Mouse (Mus musculus) heart, embryonic 16.5 days (tissue): ENCODE measurements around the gene Gm26661. TPM values are rescaled to one million over a fixed set of nuclear protein-coding genes. Genes with fewer than 3 reads are reported as not detected.
A peak's percentile ranks its signal among the peaks of the same experiment; 100 is the strongest.

Experiments
- ATAC-seq: fragments of 200-750 bp; cut with Nextera tagmentation; replicated peaks from 2 replicates; pipeline ENCODE4 v1.8.0; 2017; ENCODE audit warnings: moderate number of reproducible peaks; ENCODE audit not compliant: insufficient read depth, low FRiP score; ENCODE audit errors: extremely low read depth
- H3K27ac ChIP-seq: fragments of 300-500 bp; sonication (generic); 2 replicates; pipeline ENCODE4 v1.5.1; 2014; ENCODE audit warnings: mild to moderate bottlenecking, low read length, control low read depth, moderate library complexity
- H3K27me3 ChIP-seq: fragments of 300-500 bp; sonication (generic); 2 replicates; pipeline ENCODE4 v1.6.1; 2014; ENCODE audit warnings: low read length, mixed read lengths; ENCODE audit not compliant: control insufficient read depth, insufficient read depth
- H3K36me3 ChIP-seq: fragments of 300-500 bp; sonication (generic); 2 replicates; pipeline ENCODE4 v1.6.1; 2014; ENCODE audit not compliant: control insufficient read depth, insufficient read depth
- H3K4me1 ChIP-seq: fragments of 300-500 bp; sonication (generic); 2 replicates; pipeline ENCODE4 v1.6.1; 2014; ENCODE audit warnings: low read length, mixed read lengths; ENCODE audit not compliant: control insufficient read depth, insufficient read depth
- H3K4me2 ChIP-seq: fragments of 300-500 bp; sonication (generic); 2 replicates; pipeline ENCODE4 v1.6.1; 2014; ENCODE audit warnings: low read depth, mild to moderate bottlenecking, control low read depth, low read length
- H3K4me3 ChIP-seq: fragments of 300-500 bp; sonication (generic); 2 replicates; pipeline ENCODE4 v1.5.1; 2014; ENCODE audit warnings: mild to moderate bottlenecking, control low read depth, low read length
- H3K9ac ChIP-seq: fragments of 300-500 bp; sonication (generic); 2 replicates; pipeline ENCODE4 v1.6.1; 2014; ENCODE audit warnings: low read length, control low read depth
- H3K9me3 ChIP-seq: fragments of 300-500 bp; sonication (generic); replicated peaks from 2 replicates; pipeline ENCODE4 v1.6.1; 2016; ENCODE audit warnings: low read length; ENCODE audit not compliant: control insufficient read depth
- WGBS: fragments of 180-500 bp; shearing (Covaris S2); extraction: QIAGEN DNeasy Blood & Tissue Kit; methylation state at CpG from one replicate; pipeline ENCODE4 v1.1.7; 2014; 5-methylcytosine and 5-hydroxymethylcytosine counted together
- polyA plus RNA-seq: library from polyadenylated mRNA; unstranded; fragments of >200 nt; fragmentation: Nextera tagmentation; extraction: Ambion mirVana; gene quantifications from 2 replicates; pipeline ENCODE4 v1.2.1, GENCODE M21; 2015

Gm26661 gene
- not detected in 2 replicates for polyA plus RNA-seq

- H3K4me3 ChIP-seq, result peak within 1 kb of the TSS; percentile 51
- peak; percentile 64 for ATAC-seq
- no peaks in the 10 kb centered on the region for H3K9me3 ChIP-seq
- WGBS, result 2% methylated on average over 30 of the region's 30 CpGs
- H3K9ac ChIP-seq, result peak within 1 kb of the TSS; percentile 3; the same call in 1 of the 2 replicates
- peaks cover 8% of the 10 kb centered on the region; the same call in 1 of the 2 replicates for H3K4me1 ChIP-seq
- no peak within 1 kb of the TSS for H3K27ac ChIP-seq
- peak within 1 kb of the TSS; percentile 85 for H3K4me2 ChIP-seq
- H3K27me3 ChIP-seq, result no peaks in the 10 kb centered on the region; the same call in 1 of the 2 replicates
- H3K36me3 ChIP-seq, result no peaks in the 10 kb centered on the region
Observed at GRCm38 (mm10) chr14:7791532-7792159, at the start of gene Gm26661. Gm26661 (plus strand) TSS chr14:7791587.

- Histone ChIP-seq H3K4me3 (peak overlapping the region; percentile 18), H3K27ac (no peak overlapping the region), H3K27me3 (no peaks in the 10 kb centered on the region), H3K4me1 (no peaks in the 10 kb centered on the region), H3K4me2 (peak overlapping the region; percentile 52), H3K9me3 (no peaks in the 10 kb centered on the region), H3K36me3 (no peaks in the 10 kb centered on the region), H3K9ac (peak overlapping the region; percentile 26; the same call in 1 of the 2 replicates)
- ATAC-seq, result peak; percentile 23; the same call in 1 of the 2 replicates
- WGBS, result 26% methylated on average over 11 of the region's 11 CpGs
Observed at GRCm38 (mm10) chr14:7748944-7749763, 42.2 kb upstream of the Gm26661 start.

DNA sequence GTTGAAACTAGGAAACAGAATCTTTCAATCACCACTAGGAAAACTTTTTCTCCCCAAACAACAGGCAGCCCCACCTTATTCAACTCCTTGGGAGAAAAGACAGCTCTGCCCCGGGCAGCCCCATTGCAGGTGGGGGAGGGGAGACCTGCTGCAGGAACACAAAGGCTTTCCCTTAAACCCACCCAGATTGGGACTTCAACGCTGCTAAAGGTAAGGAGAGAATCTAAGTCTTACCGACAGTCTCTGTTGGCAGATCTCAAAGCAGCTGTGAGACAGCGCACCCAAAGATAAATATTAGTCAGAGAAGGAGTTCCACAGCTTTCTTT lies 41.7 kb upstream of the Gm26661 start:
- H3K4me1 ChIP-seq, result no peaks in the 10 kb centered on the region
- H3K9me3 ChIP-seq, result no peaks in the 10 kb centered on the region
- no peaks in the 10 kb centered on the region for H3K36me3 ChIP-seq
- no peaks in the 10 kb centered on the region for H3K27me3 ChIP-seq
- 18% methylated on average over 4 of the region's 4 CpGs for WGBS
- no peak overlapping the region for H3K27ac ChIP-seq
- H3K4me2 ChIP-seq, result peak overlapping the region; percentile 52
- peak overlapping the region; percentile 26; the same call in 1 of the 2 replicates for H3K9ac ChIP-seq
- 0 out of 2 replicates have a peak, but pooled peaks have one; percentile 37 for ATAC-seq
- H3K4me3 ChIP-seq, result peak overlapping the region; percentile 18

- no peak overlapping the region for H3K27ac ChIP-seq
- H3K9ac ChIP-seq, result no peak overlapping the region
- peak; percentile 84 for ATAC-seq
- H3K9me3 ChIP-seq, result no peaks in the 10 kb centered on the region
- 12% methylated on average over 9 of the region's 9 CpGs for WGBS
- H3K27me3 ChIP-seq, result no peaks in the 10 kb centered on the region
- no peak overlapping the region for H3K4me3 ChIP-seq
- no peak overlapping the region for H3K4me2 ChIP-seq
- H3K4me1 ChIP-seq, result no peaks in the 10 kb centered on the region
- no peaks in the 10 kb centered on the region for H3K36me3 ChIP-seq
Observed at GRCm38 (mm10) chr14:7765569-7766314, 25.6 kb upstream of the Gm26661 start.

GRCm38 (mm10) chr14:7773714-7774389 lies 17.5 kb upstream of the Gm26661 start:
- Histone ChIP-seq H3K36me3 (no peaks in the 10 kb centered on the region), H3K9ac (peak overlapping the region; percentile 64), H3K4me2 (peak overlapping the region; percentile 70), H3K4me3 (peak overlapping the region; percentile 60), H3K4me1 (0 out of 2 replicates have a peak, but pooled peaks cover 3% of the 10 kb centered on the region), H3K9me3 (no peaks in the 10 kb centered on the region), H3K27ac (peak overlapping the region; percentile 59), H3K27me3 (no peaks in the 10 kb centered on the region)
- 20% methylated on average over 24 of the region's 24 CpGs for WGBS
- ATAC-seq, result peak; percentile 75

DNA sequence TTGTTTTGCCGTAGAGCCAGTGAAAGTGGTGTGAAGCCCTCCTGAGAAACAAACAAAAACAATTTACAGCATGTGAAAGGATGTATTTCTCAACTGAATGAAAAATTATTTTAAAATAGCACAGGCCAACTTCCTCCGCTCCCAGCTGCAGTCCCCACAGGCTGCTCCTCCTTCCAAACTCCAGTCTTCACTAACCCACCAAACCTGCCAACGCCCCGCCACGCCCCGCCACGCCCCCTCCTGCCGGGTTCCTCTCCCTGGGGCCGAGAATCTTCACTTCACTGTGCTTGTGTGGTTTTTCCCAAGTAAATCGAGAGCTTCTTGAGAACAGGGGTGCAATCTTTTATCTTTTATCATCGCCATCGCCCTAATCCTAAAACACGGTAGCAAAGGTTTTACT lies 5.3 kb upstream of the Gm26661 start:
- Histone ChIP-seq H3K9me3 (no peaks in the 10 kb centered on the region), H3K27ac (no peak overlapping the region), H3K9ac (no peak overlapping the region), H3K4me3 (no peak overlapping the region), H3K4me1 (no peaks in the 10 kb centered on the region), H3K27me3 (no peaks in the 10 kb centered on the region), H3K36me3 (no peaks in the 10 kb centered on the region), H3K4me2 (no peak overlapping the region)
- 36% methylated on average over 13 of the region's 13 CpGs for WGBS
- ATAC-seq, result no peak

GRCm38 (mm10) chr14:7789266-7790030 lies 1.9 kb upstream of the Gm26661 start:
- Histone ChIP-seq H3K9ac (no peak overlapping the region), H3K4me2 (no peak overlapping the region), H3K27ac (no peak overlapping the region), H3K27me3 (no peaks in the 10 kb centered on the region; the same call in 1 of the 2 replicates), H3K36me3 (no peaks in the 10 kb centered on the region), H3K9me3 (no peaks in the 10 kb centered on the region), H3K4me3 (no peak overlapping the region), H3K4me1 (peaks cover 8% of the 10 kb centered on the region; the same call in 1 of the 2 replicates)
- WGBS, result 80% methylated on average over 7 of the region's 7 CpGs
- ATAC-seq, result no peak

DNA sequence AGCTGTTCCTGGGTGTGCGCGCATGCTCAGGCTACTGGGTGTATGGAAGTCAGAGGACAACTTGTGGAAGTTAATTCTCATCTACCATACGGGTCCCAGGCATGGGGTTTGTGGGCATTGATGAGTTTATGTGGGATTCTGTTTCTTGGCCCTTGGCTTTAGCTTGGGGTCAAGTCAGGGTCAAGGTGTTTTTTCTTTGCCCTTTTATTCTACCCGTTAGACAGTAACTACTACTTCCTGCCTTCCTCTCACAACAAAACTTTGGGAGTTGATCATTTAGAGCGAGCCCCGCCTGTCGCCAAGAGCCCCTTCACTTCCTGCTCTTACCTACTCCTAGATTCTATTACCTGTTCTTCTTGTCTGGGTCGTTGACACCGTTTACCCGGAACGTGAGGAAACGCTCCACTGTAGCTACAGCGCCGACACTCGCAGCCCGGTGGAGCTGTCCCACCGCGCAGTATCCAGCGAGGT lies 291 bp upstream of the Gm26661 start:
- Histone ChIP-seq H3K4me3 (peak overlapping the region; percentile 51), H3K9ac (peak overlapping the region; percentile 3; the same call in 1 of the 2 replicates), H3K27ac (no peak overlapping the region), H3K9me3 (no peaks in the 10 kb centered on the region), H3K36me3 (no peaks in the 10 kb centered on the region), H3K4me1 (peaks cover 8% of the 10 kb centered on the region; the same call in 1 of the 2 replicates), H3K4me2 (peak overlapping the region; percentile 85), H3K27me3 (no peaks in the 10 kb centered on the region; the same call in 1 of the 2 replicates)
- WGBS, result 16% methylated on average over 19 of the region's 19 CpGs
- no peak for ATAC-seq
